Mouse (Mus musculus) R1 (cell line): ENCODE results near the gene Mapk11.

Experiments used
- DNase-seq: peaks from one replicate; pipeline ENCODE4 v3.0.0-alpha.2; 2018; ENCODE audit warnings: low read depth, low spot score

The Mapk11 gene

GRCm38 (mm10) chr15:89104425-89104824 is 45.0 kb downstream of the Mapk11 start:
- DNase-seq: no peak

- no peak for DNase-seq
Observed at GRCm38 (mm10) chr15:89103921-89104320, 45.5 kb downstream of the Mapk11 start.

GRCm38 (mm10) chr15:89102646-89103045 is 46.8 kb downstream of the Mapk11 start:
- DNase-seq: no peak

GRCm38 (mm10) chr15:89100823-89101222 is 48.6 kb downstream of the Mapk11 start:
- no peak for DNase-seq

- no peak for DNase-seq
Observed at GRCm38 (mm10) chr15:89098616-89099015, 50.8 kb downstream of the Mapk11 start.

DNA sequence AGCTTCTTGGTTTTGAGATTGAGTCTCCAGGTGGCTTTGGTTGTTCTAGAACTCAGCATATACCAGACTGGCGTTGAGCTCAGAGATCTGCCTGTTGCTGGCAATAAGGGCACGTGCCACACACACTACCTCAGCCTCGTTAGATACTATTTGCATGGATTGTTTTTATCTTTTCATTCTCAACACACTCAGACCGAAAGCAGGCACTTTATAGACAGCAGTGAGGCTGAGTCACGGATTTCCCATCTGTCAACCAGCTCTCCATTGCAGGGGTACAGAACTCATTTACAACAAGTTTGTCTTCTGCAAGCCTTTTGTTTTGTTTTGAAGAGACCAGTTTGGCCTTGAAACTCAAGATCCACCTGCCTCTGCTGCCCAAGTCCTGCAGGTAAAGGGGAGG is 52.0 kb downstream of the Mapk11 start:
- DNase-seq: no peak
